Mouse (Mus musculus) erythroid progenitor cell, adult 5-6 weeks (primary cell): ENCODE measurements around the gene Cma1. TPM values are rescaled to one million over a fixed set of nuclear protein-coding genes. Genes with fewer than 3 reads are reported as not detected.
A peak's percentile ranks its signal among the peaks of the same experiment; 100 is the strongest.
"Not testable (repeated sequence)": the region's sequence is repeated elsewhere in the genome, so short reads cannot be mapped to it uniquely, and the experiment has no call there.

ENCODE experiments used
- ATAC-seq: replicated peaks from 2 replicates; pipeline ENCODE4 v1.8.0; 2016; ENCODE audit warnings: moderate number of reproducible peaks, mild to moderate bottlenecking, moderate TSS enrichment, inconsistent platforms; ENCODE audit not compliant: poor library complexity, low FRiP score, severe bottlenecking
- total RNA-seq, 2 experiments: library from RNA; stranded (forward) in 1 of 2; stranded (reverse) in 1 of 2; fragments of 150-400 nt in 1 of 2; fragments of 186-747, 209-891 nt in 1 of 2; gene quantifications; 2 replicates each; pipeline versions ENCODE4 v1.2.3 to v1.2.4; 2015 to 2017; ENCODE audit warnings: low replicate concordance in 2 of 2

Cma1 gene
- not detected in 2 replicates for total RNA-seq (2015; ENCODE audit: low replicate concordance)
- not detected in 2 replicates for total RNA-seq (2017; ENCODE audit: low replicate concordance)

GRCm38 (mm10) chr14:55944575-55944974 is at the start of gene Cma1:
Gene Cma1 (minus strand): TSS chr14:55944675.
- ATAC-seq = no peak

DNA sequence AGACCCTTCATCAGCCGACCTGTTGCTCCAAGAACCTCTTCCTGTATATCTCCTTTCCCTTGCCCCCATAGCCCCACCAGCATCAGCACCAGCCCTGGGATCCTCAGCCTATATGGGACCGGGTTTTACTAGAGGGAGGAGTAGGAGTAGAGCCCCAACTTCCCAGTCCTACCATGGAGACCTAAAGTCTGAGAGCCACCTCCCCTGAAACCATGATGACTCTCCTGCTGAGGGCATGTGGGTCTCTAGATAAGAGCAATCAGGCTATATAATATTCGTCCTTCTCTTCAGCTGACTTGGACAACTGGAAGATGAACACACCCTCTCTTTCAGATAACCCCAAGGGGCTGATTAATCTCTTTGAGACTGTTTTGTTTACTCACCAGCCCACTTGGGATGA is 43.0 kb upstream of the Cma1 start:
- ATAC-seq = peak; percentile 89

- not testable (repeated sequence) for ATAC-seq
Observed at GRCm38 (mm10) chr14:55963900-55964299, 19.4 kb upstream of the Cma1 start.

- ATAC-seq = no peak
Observed at GRCm38 (mm10) chr14:55963263-55963662, 18.8 kb upstream of the Cma1 start.

DNA sequence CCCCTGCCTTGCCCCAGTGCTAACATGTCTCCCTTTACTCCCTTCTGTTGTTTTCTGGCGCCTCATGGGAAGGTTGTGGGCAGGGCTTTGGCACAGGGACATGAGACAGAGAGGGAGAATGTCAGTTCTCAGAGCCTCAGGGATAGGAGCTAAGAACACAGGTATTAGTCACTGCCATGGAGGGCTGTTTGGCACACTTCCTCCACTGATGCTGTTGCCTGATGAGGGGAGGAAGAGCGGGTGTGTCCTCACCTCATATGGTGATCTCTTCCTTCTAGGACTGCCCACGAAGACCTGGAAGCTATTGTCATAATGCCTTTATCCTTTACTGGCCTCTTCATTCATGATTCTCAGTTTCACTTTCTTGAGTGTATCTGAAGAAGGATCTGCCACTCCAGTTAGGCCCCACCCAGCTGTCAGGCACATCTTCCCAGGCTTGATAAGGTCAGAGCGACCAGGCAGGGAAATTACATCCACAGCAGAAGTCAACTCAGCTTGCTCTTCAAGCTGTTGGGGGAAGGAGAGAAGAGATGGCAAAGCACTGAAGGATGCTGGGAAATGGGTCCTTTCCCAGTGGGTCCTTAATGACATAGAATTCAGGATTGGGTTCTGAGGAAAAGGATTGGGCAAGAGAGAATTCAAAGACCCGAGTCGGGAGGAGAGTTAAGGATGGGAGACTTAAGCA is 6.0 kb upstream of the Cma1 start, which contains the start of gene Cma2:
TSS of gene Cma2 (plus strand) at position 635 of the 685 bp plus-strand sequence.
- ATAC-seq = no peak

DNA sequence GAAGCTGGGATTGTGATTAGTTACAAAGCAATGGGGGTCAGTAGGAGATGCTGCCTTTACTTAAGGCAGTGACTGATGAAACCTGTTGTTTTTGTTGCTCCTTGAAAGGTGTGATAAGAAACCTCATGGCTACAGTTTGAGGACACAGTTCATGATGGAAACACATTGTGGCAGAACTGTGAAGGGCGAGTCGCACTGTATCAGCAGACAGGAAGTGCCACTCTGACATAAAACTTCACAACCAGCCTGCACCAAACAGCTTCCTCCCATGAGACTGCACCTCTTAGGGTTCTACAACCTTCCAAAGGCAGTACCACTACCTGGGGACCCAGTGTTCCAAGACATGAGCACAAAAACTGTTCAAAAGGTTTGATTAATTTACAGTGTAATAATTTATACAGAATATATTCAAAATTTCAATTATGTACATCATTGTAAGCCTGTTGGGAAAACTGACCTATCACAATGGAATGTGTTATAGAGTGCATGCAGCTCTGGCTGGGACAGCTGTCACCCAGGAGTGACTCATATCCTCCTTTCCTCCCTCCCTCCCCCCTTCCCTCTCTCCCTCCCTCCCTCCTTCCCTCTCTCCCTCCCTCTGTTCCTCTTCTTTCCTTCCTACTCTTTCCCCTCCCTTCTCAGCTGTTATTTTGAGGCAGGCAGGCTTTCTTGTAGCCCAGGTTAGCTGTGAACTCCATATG is 1.9 kb upstream of the Cma1 start:
- ATAC-seq = no peak

DNA sequence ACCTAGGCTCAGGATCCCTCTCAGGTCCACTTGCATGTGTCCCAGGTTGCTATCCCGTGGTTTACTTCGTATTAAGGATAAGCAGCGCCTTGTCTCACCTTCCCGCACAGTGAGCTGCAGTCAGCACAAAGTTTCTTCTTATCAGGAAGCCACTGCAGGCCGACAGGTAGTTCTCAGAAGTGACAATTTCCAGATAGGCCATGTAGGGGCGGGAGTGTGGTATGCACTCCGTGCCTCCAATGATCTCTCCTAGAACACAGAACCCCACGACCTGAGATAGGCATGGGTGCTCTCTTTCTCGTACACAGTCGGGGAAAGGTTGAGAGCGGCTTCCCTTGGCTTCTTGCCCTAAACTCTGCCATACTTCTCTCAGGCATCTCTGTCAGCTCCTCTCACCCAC is 874 bp downstream of the Cma1 start:
- ATAC-seq = no peak

GRCm38 (mm10) chr14:55940070-55940800 is 4.2 kb downstream of the Cma1 start:
- ATAC-seq = no peak

- ATAC-seq = no peak
Observed at GRCm38 (mm10) chr14:55933586-55933985, 10.9 kb downstream of the Cma1 start.

DNA sequence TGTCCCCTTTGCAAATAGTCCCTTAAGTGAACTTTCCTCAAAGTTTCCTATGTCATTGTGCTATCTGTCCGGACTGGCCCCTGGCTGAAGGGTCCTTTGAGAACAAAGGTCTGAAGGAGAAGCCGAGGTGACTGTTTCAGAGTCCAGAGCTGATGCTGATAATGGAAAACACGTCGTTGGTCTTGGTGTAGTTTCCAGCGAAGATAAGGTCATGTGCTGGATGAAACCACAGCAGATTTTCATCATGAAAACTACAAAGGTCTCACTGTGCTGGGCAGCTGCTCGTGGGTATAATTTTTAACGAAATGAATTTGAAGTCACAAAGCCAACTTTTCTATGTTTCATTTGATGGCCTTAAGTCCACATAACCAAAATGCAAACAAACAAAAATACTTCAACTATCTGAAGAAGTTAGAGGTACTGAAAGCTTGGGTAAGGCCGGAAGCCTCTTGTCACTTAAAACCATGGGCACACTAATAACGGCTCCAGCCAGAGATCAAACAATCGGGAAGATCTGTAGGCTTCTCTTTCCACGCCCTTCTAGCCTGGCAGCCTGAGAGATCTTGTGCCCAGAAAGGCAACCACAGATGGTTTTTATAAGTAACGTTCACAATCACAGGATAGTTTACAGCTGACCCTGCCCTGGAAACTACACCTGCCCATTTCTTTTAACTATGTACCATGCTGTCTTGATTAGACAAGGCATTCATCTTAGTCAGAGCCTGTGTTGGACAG is 15.0 kb downstream of the Cma1 start:
- ATAC-seq = no peak

GRCm38 (mm10) chr14:55926847-55927246 is 17.6 kb downstream of the Cma1 start:
- no peak for ATAC-seq

DNA sequence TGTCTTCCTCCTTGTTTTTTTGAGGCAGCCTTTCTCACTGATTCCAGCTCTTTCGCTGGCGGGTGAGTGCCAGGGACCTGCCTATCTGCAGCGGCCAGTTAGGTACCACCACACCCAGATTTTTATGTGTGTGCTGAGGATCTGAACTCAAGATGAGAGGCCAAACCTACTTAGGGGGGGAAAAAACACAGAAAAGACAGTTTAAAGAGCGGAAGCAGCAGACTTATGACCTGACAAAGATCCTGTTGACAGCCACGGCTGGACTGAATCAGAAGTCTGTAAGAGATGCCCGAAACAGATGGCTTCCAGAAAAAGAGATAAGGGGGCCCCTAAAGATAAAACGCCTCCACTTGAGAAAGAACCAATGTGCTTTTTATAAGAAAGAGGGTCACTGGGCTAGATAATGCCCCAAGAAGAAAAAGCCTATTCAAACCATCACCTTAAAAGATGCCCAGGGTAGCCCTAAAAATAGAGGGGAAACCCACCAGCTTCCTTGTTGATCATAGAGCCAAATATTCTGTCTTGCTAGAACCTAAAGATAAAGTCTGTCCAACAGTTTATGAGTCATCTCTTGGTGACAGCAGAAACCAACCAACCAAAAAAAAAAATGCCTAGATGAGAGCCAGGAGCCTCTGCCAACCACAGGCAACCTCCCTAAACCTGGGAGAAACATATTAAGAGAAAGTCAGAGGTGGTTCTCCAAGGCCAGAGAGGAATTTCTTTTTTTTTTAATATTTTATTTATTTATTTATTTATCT is 21.8 kb downstream of the Cma1 start:
- peak; percentile 36; the same call in 1 of the 2 replicates for ATAC-seq

- ATAC-seq = peak; percentile 66; the same call in 1 of the 2 replicates
Observed at GRCm38 (mm10) chr14:55918240-55919082, 26.0 kb downstream of the Cma1 start.

DNA sequence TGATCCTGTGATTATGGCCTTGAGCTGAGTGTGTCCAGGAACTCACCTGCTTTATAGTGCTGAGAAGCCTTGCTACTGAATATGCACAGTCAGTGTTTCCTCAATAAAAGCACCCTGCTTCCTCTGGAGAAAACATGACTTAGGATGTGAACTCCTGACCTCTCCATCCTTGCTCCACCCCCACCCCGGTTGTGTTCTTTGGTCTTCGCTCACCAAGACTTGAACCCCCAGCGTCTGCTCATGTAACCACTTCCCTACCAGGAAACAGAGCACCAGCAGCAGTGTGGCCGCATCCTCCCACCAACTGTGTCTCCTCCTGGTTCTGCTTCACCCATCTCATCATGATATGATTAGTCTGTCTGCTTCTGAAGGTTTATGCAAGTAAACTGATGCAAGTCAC is 31.1 kb downstream of the Cma1 start:
- no peak for ATAC-seq

GRCm38 (mm10) chr14:55905518-55905917 is 39.0 kb downstream of the Cma1 start:
- ATAC-seq = no peak

GRCm38 (mm10) chr14:55900414-55900755 is 44.1 kb downstream of the Cma1 start:
- no peak for ATAC-seq

GRCm38 (mm10) chr14:55899701-55900413 is 44.6 kb downstream of the Cma1 start, which contains the start of gene Sdr39u1:
Gene Sdr39u1 (minus strand): TSS chr14:55900293.
- ATAC-seq = 0 out of 2 replicates have a peak, but pooled peaks have one; percentile 25

DNA sequence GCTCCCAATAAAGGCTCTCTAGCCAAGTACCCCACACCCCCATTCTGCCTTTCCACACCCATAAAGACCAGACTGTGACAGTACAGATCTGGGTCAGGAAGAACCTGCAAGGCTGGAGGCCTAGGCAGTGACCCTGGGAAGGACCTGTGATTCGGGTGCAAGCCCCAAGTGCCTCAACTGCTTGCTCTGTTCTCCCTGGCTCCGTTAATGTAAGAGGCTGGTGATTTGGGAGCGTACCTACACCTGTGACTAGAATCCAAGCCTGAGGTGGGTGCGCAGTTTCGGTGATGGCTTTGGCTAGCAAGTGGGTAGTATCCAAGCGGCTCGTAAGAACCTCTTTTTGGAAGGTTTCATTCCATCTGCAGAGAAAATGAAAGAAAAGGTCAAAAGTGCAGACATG is 45.5 kb downstream of the Cma1 start:
- ATAC-seq = no peak
